Mouse (Mus musculus) CH12.LX (cell line): ENCODE results near the gene Gpr15. TPM values are rescaled to one million over a fixed set of nuclear protein-coding genes. Genes with fewer than 3 reads are reported as not detected.

Experiments
- DNase-seq: peaks from one replicate; pipeline ENCODE4 v3.0.0-alpha.2; 2013; ENCODE audit errors: extremely low read depth
- H3K27ac ChIP-seq: 2 replicates; pipeline ENCODE4 v1.5.1; 2012; ENCODE audit warnings: low read depth, mild to moderate bottlenecking, control low read depth, moderate library complexity; ENCODE audit not compliant: insufficient read depth
- H3K27me3 ChIP-seq: replicated peaks from 2 replicates; pipeline ENCODE3; 2012; ENCODE audit warnings: inconsistent platforms
- H3K36me3 ChIP-seq, 2 experiments: replicated peaks in 1 of 2; 2 replicates each; pipeline versions ENCODE3 to v1.6.1; 2012; ENCODE audit warnings: inconsistent platforms in 1 of 2, low read length in 1 of 2, mild to moderate bottlenecking in 1 of 2, mixed read lengths in 1 of 2, moderate library complexity in 1 of 2; ENCODE audit not compliant: control insufficient read depth in 1 of 2, insufficient read depth in 1 of 2
- H3K4me1 ChIP-seq, 2 experiments: 2 replicates each; pipeline ENCODE4 v1.6.1; 2012; ENCODE audit warnings: inconsistent platforms in 1 of 2, moderate library complexity in 1 of 2; ENCODE audit not compliant: insufficient read depth in 2 of 2, control insufficient read depth in 1 of 2
- H3K4me2 ChIP-seq: 2 replicates; pipeline ENCODE4 v1.6.1; 2012; ENCODE audit warnings: low read depth, mild to moderate bottlenecking, control low read depth; ENCODE audit not compliant: poor library complexity, insufficient read depth, severe bottlenecking
- H3K4me3 ChIP-seq, 3 experiments: fragments of 150-350 bp in 1 of 3; sonication (generic) in 1 of 3; replicated peaks in 1 of 3; 2 replicates each; pipeline versions ENCODE3 to v1.5.1; 2011 to 2012; ENCODE audit warnings: low read depth in 2 of 3, low read length in 2 of 3, mild to moderate bottlenecking in 2 of 3, moderate library complexity in 2 of 3, control low read depth in 1 of 3, improper control_type of control experiment in 1 of 3, inconsistent platforms in 1 of 3, mixed read lengths in 1 of 3; ENCODE audit not compliant: poor library complexity in 1 of 3
- H3K79me2 ChIP-seq: replicated peaks from 2 replicates; pipeline ENCODE4 v1.6.1; 2012; ENCODE audit warnings: mild to moderate bottlenecking, moderate library complexity; ENCODE audit not compliant: control insufficient read depth, poor library complexity, insufficient read depth, severe bottlenecking; ENCODE audit errors: extremely low read depth
- H3K9ac ChIP-seq: 2 replicates; pipeline ENCODE4 v1.6.1; 2012; ENCODE audit warnings: low read depth, mild to moderate bottlenecking, control low read depth, moderate library complexity; ENCODE audit not compliant: insufficient read depth
- H3K9me3 ChIP-seq: replicated peaks from 2 replicates; pipeline ENCODE3; 2012; ENCODE audit warnings: low read length, inconsistent platforms, mixed read lengths
- BHLHE40 ChIP-seq: IDR thresholded peaks from 2 replicates; pipeline ENCODE4 v1.6.1; 2011; ENCODE audit warnings: mild to moderate bottlenecking, low read depth, low read length, improper control_type of control experiment
- CHD1 ChIP-seq: IDR thresholded peaks from 2 replicates; pipeline ENCODE4 v1.6.1; 2012; ENCODE audit warnings: low read depth, low read length, improper control_type of control experiment, inconsistent platforms
- CHD2 ChIP-seq: IDR thresholded peaks from 2 replicates; pipeline ENCODE4 v1.6.1; 2011; ENCODE audit warnings: low read length, improper control_type of control experiment
- CTCF ChIP-seq, 2 experiments: IDR thresholded peaks in 1 of 2; conservative IDR thresholded peaks in 1 of 2; 2 replicates each; pipeline ENCODE4 v1.5.1; 2011 to 2012; ENCODE audit warnings: low read depth in 2 of 2, low read length in 2 of 2, improper control_type of control experiment in 1 of 2, inconsistent platforms in 1 of 2, mild to moderate bottlenecking in 1 of 2, moderate library complexity in 1 of 2
- E2F4 ChIP-seq: IDR thresholded peaks from 2 replicates; pipeline ENCODE4 v1.6.1; 2011; ENCODE audit warnings: low read depth, low read length, improper control_type of control experiment; ENCODE audit not compliant: insufficient replicate concordance
- ELF1 ChIP-seq: IDR thresholded peaks from 2 replicates; pipeline ENCODE4 v1.6.1; 2014; ENCODE audit warnings: low read depth, mild to moderate bottlenecking, inconsistent platforms, low read length, improper control_type of control experiment
- EP300 ChIP-seq: IDR thresholded peaks from 2 replicates; pipeline ENCODE4 v1.6.1; 2011; ENCODE audit warnings: low read length, improper control_type of control experiment
- ETS1 ChIP-seq: conservative IDR thresholded peaks from 2 replicates; pipeline ENCODE4 v1.6.1; 2012; ENCODE audit warnings: low read depth, mild to moderate bottlenecking, inconsistent platforms, low read length, improper control_type of control experiment, moderate library complexity
- GABPA ChIP-seq: IDR thresholded peaks from 2 replicates; pipeline ENCODE4 v1.6.1; 2012; ENCODE audit warnings: low read depth, low read length, improper control_type of control experiment, inconsistent platforms; ENCODE audit not compliant: insufficient replicate concordance
- HCFC1 ChIP-seq: IDR thresholded peaks from 2 replicates; pipeline ENCODE4 v1.6.1; 2012; ENCODE audit warnings: low read depth, mild to moderate bottlenecking, inconsistent platforms, low read length, improper control_type of control experiment
- IRF4 ChIP-seq: IDR thresholded peaks from 2 replicates; pipeline ENCODE4 v1.6.1; 2014; ENCODE audit warnings: low read depth, mild to moderate bottlenecking, inconsistent platforms, low read length, improper control_type of control experiment
- JUN ChIP-seq: IDR thresholded peaks from 2 replicates; pipeline ENCODE4 v1.6.1; 2011; ENCODE audit warnings: low read depth, mild to moderate bottlenecking, low read length, improper control_type of control experiment, moderate library complexity; ENCODE audit not compliant: insufficient read depth
- JUND ChIP-seq: conservative IDR thresholded peaks from 2 replicates; pipeline ENCODE4 v1.6.1; 2011; ENCODE audit warnings: low read depth, low read length, improper control_type of control experiment
- MAFK ChIP-seq: IDR thresholded peaks from 2 replicates; pipeline ENCODE4 v1.6.1; 2011; ENCODE audit warnings: low read length, improper control_type of control experiment; ENCODE audit not compliant: insufficient replicate concordance
- MEF2A ChIP-seq: IDR thresholded peaks from 2 replicates; pipeline ENCODE4 v1.6.1; 2014; ENCODE audit warnings: low read depth, mild to moderate bottlenecking, inconsistent platforms, low read length, improper control_type of control experiment, borderline replicate concordance
- MYC ChIP-seq: IDR thresholded peaks from 2 replicates; pipeline ENCODE4 v1.6.1; 2011; ENCODE audit warnings: low read depth, mild to moderate bottlenecking, improper control_type of control experiment, low read length
- NRF1 ChIP-seq: IDR thresholded peaks from 2 replicates; pipeline ENCODE4 v1.6.1; 2014; ENCODE audit warnings: low read depth, mild to moderate bottlenecking, inconsistent platforms, low read length, improper control_type of control experiment, moderate library complexity
- PAX5 ChIP-seq: IDR thresholded peaks from 2 replicates; pipeline ENCODE4 v1.6.1; 2012; ENCODE audit warnings: low read length, inconsistent platforms, mixed read lengths
- POLR2A ChIP-seq: IDR thresholded peaks from 2 replicates; pipeline ENCODE4 v1.6.1; 2011; ENCODE audit warnings: low read depth, mild to moderate bottlenecking, improper control_type of control experiment, low read length
- RCOR1 ChIP-seq: conservative IDR thresholded peaks from 2 replicates; pipeline ENCODE4 v1.6.1; 2012; ENCODE audit warnings: low read depth, mild to moderate bottlenecking, inconsistent platforms, low read length, improper control_type of control experiment
- SIN3A ChIP-seq: IDR thresholded peaks from 2 replicates; pipeline ENCODE4 v1.6.1; 2012; ENCODE audit warnings: low read length, improper control_type of control experiment, inconsistent platforms
- TBP ChIP-seq: conservative IDR thresholded peaks from 2 replicates; pipeline ENCODE4 v1.6.1; 2011; ENCODE audit warnings: low read depth, low read length, improper control_type of control experiment
- TCF12 ChIP-seq: IDR thresholded peaks from 2 replicates; pipeline ENCODE4 v1.6.1; 2014; ENCODE audit warnings: low read depth, mild to moderate bottlenecking, inconsistent platforms, low read length, improper control_type of control experiment
- UBTF ChIP-seq: IDR thresholded peaks from 2 replicates; pipeline ENCODE4 v1.6.1; 2012; ENCODE audit warnings: low read depth, mild to moderate bottlenecking, inconsistent platforms, low read length, improper control_type of control experiment, moderate library complexity
- USF1 ChIP-seq: IDR thresholded peaks from 2 replicates; pipeline ENCODE4 v1.6.1; 2014; ENCODE audit warnings: low read depth, mild to moderate bottlenecking, inconsistent platforms, low read length, improper control_type of control experiment
- ZC3H11A ChIP-seq: IDR thresholded peaks from 2 replicates; pipeline ENCODE4 v1.6.1; 2012; ENCODE audit warnings: low read depth, mild to moderate bottlenecking, inconsistent platforms, low read length, improper control_type of control experiment
- ZKSCAN1 ChIP-seq: IDR thresholded peaks from 2 replicates; pipeline ENCODE4 v1.6.1; 2012; ENCODE audit warnings: low read depth, inconsistent platforms, low read length, improper control_type of control experiment, borderline replicate concordance
- ZMIZ1 ChIP-seq: IDR thresholded peaks from 2 replicates; pipeline ENCODE4 v1.6.1; 2012; ENCODE audit warnings: low read depth, mild to moderate bottlenecking, inconsistent platforms, low read length, improper control_type of control experiment
- dilution Hi-C: fragments of 300-500 bp; cut with MboI; formaldehyde crosslinking; loops from 2 replicates; pipeline ENCODE4 v1.14.3; 2020; ENCODE audit warnings: low sequenced_read_pairs; ENCODE audit not compliant: extremely low pct_unique_long_range_greater_than_20kb, extremely low pct_ligation_motif_present
- in situ Hi-C: fragments of 300-500 bp; cut with MboI; formaldehyde crosslinking; loops from 3 replicates; pipeline ENCODE4 v1.14.3; 2019; ENCODE audit warnings: low sequenced_read_pairs, low pct_ligation_motif_present, low pct_unique_long_range_greater_than_20kb, mixed read lengths
- polyA plus RNA-seq: library from polyadenylated mRNA; unstranded; fragments of >175 nt; gene quantifications from 2 replicates; pipeline ENCODE4 v1.2.1, GENCODE M21; 2012; ENCODE audit warnings: low read depth; ENCODE audit not compliant: insufficient read length
- total RNA-seq, 2 experiments: library from RNA; depleted of rRNA; stranded (reverse); fragments of 300-350 nt in 1 of 2; fragments of >200 nt in 1 of 2; gene quantifications; 2 replicates each; pipeline ENCODE4 v1.2.3; 2012 to 2014

Gpr15 gene
- total and polyA plus RNA-seq, 3 experiments = 3.9 to 13.8 (median 8.3) TPM

GRCm38 (mm10) chr16:58709536-58709935 lies 9.3 kb downstream of the Gpr15 start:
- Histone ChIP-seq H3K79me2 (peaks cover 7% of the 10 kb centered on the region; the same call in 1 of the 2 replicates), H3K4me3 (no peak overlapping the region), H3K9ac (no peak overlapping the region), H3K9me3 (no peaks in the 10 kb centered on the region), H3K4me1 (peaks cover 20 to 66% of the 10 kb centered on the region in 2 experiments), H3K4me2 (peak overlapping the region; percentile 29; the same call in 1 of the 2 replicates), H3K27me3 (no peaks in the 10 kb centered on the region), H3K36me3 (no peaks in the 10 kb centered on the region), H3K27ac (no peak overlapping the region)
- 0 out of 2 replicates have a peak, but pooled peaks have one; percentile 29 for TF ChIP-seq JUND
- TF ChIP-seq MAFK = 0 out of 2 replicates have a peak, but pooled peaks have one; percentile 19
- no peak for TF ChIP-seq UBTF
- 0 out of 2 replicates have a peak, but pooled peaks have one; percentile 16 for TF ChIP-seq JUN
- TF ChIP-seq POLR2A = no peak
- 0 out of 2 replicates have a peak, but pooled peaks have one; percentile 39 for TF ChIP-seq ETS1
- TF ChIP-seq CHD2 = 0 out of 2 replicates have a peak, but pooled peaks have one; percentile 14
- TF ChIP-seq HCFC1 = no peak
- 0 out of 2 replicates have a peak, but pooled peaks have one; percentile 30 for TF ChIP-seq TBP
- TF ChIP-seq CHD1 = peak; percentile 84; the same call in 1 of the 2 replicates
- TF ChIP-seq EP300 = peak; percentile 53
- peak; percentile 67 for TF ChIP-seq IRF4
- TF ChIP-seq MEF2A = peak; percentile 48; the same call in 1 of the 2 replicates
- TF ChIP-seq E2F4 = 0 out of 2 replicates have a peak, but pooled peaks have one; percentile 12
- TF ChIP-seq TCF12 = 0 out of 2 replicates have a peak, but pooled peaks have one; percentile 24
- dilution Hi-C loops = no loop called here
- in situ Hi-C loops = loop anchor here (10.0 kb wide), 2 partner anchors 195 to 805 kb away; no protein-coding TSS in a partner anchor
- no peak for DNase-seq

- Histone ChIP-seq H3K4me3 (no peak overlapping the region), H3K4me2 (peak overlapping the region; percentile 63), H3K79me2 (peaks cover 2% of the 10 kb centered on the region; the same call in 1 of the 2 replicates), H3K9me3 (no peaks in the 10 kb centered on the region), H3K27ac (peak overlapping the region; percentile 63), H3K9ac (peak overlapping the region; percentile 53; the same call in 1 of the 2 replicates), H3K27me3 (no peaks in the 10 kb centered on the region), H3K4me1 (peaks cover 20 to 73% of the 10 kb centered on the region in 2 experiments), H3K36me3 (no peaks in the 10 kb centered on the region)
- dilution Hi-C loops (no loop called here), in situ Hi-C loops (loop anchor here (10.0 kb wide), 2 partner anchors 194 to 806 kb away; no protein-coding TSS in a partner anchor)
- no peak for DNase-seq
- TF ChIP-seq ZC3H11A (no peak), GABPA (no peak), JUN (no peak), USF1 (no peak), ZKSCAN1 (no peak), ZMIZ1 (no peak; the same call in 1 of the 2 replicates), ELF1 (0 out of 2 replicates have a peak, but pooled peaks have one; percentile 10), MYC (0 out of 2 replicates have a peak, but pooled peaks have one; percentile 43), CTCF (conservative IDR thresholded peaks at IDR 0.05 in 1 of 2, IDR thresholded peaks at IDR 0.05 in 1 of 2; ENCODE audit: low read depth in 2 of 2, low read length in 2 of 2) (peak in 1 of 2 experiments; percentile 22; a peak in 1 of 4 replicates), MAFK (0 out of 2 replicates have a peak, but pooled peaks have one; percentile 17), SIN3A (0 out of 2 replicates have a peak, but pooled peaks have one; percentile 43), PAX5 (no peak), TCF12 (no peak; the same call in 1 of the 2 replicates), NRF1 (0 out of 2 replicates have a peak, but pooled peaks have one; percentile 7), ETS1 (peak; percentile 27), BHLHE40 (peak; percentile 49), RCOR1 (0 out of 2 replicates have a peak, but pooled peaks have one; percentile 33), CHD1 (no peak)
Observed at GRCm38 (mm10) chr16:58708601-58709475, 10.0 kb downstream of the Gpr15 start.
